Mouse (Mus musculus): ENCODE measurements around the gene Dnaja3. TPM values are rescaled to one million over a fixed set of nuclear protein-coding genes. Genes with fewer than 3 reads are reported as not detected.
A peak's percentile ranks its signal among the peaks of the same experiment; 100 is the strongest.

Gene Dnaja3
- polyA plus RNA-seq, 1 experiment from 2014 or later = 68.8 TPM

DNA sequence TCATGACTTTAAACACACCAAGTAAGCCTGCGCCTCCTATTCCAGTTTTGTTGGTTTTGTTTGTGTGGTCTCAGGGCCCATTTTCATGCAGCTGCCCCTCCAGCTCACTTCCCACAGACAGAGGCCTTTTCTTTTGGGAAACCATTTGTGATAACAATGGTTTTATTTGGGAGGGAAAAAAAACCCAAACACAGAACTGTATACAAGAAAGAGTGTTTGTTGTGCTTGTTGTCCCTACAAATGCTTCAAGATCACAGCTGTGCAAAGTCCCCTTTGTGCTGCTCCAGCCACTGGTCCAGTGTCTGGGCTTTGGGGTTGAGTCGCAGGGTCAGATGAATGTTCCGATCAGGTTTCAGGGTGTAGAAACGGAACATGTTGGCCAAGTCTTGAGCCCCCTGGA is 71.4 kb downstream of the Dnaja3 start:
- ATAC-seq (ENCODE audit: low FRiP score, low TSS enrichment) = no peak
- Histone ChIP-seq H3K9me3 (ENCODE audit: control insufficient read depth, low read length) (no peaks in the 10 kb centered on the region), H3K4me2 (replicated peaks; ENCODE audit: low read depth, low read length) (no peak overlapping the region), H3K27ac (ENCODE audit: low read depth, low read length) (no peak overlapping the region), H3K4me3 (ENCODE audit: low read length) (no peak overlapping the region), H3K36me3 (ENCODE audit: control insufficient read depth, insufficient read depth, low read length) (peaks cover 90% of the 10 kb centered on the region), H3K4me1 (ENCODE audit: control insufficient read depth, insufficient read depth, low read length) (no peaks in the 10 kb centered on the region), H3K27me3 (ENCODE audit: control insufficient read depth, insufficient read depth, low read length) (no peaks in the 10 kb centered on the region), H3K9ac (ENCODE audit: low read depth, low read length) (no peak overlapping the region)
- WGBS = 90% methylated on average over 4 of the region's 4 CpGs

DNA sequence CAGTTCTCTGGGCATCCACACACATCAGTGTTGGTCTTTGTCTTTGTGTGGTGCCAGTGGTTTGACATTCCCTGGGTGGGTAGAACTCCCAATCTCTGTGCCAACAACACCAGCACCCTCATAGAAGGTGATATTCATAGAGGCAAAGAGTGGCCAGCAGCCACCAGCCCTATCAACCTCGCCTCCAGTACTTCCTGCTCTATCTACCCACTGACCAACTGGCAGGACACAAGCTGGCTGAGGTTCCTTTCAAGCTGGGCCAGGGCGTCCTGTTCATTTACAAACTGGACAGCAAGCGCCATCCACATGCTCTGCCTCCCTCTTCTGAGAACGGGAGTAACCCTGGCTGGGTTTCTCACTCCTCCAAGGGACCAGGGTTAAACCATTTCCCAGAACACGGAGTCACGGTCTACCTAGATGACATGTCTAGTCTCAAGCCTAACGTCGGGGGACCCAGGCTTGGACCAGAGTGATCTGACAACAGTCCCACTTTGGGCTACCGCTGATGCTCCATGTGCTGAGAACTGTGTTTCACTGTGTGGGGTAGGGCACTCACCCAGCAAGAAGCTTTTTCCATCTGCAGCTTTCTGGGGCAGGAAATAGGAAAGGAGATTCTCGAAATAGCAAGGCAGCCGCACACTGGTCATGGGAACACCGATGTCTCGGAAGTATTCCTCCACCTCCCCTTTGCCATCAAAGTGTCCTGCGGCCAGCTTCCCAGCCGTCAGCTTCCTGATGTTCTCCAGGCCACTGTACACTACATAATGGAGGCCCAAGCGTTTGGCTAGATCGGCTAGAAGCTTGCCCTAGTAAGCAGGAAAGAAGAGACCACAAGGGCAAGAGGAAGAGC is 74.3 kb downstream of the Dnaja3 start:
- peaks cover 63% of the 10 kb centered on the region for H3K36me3 ChIP-seq (ENCODE audit: control insufficient read depth, insufficient read depth, low read length)

DNA sequence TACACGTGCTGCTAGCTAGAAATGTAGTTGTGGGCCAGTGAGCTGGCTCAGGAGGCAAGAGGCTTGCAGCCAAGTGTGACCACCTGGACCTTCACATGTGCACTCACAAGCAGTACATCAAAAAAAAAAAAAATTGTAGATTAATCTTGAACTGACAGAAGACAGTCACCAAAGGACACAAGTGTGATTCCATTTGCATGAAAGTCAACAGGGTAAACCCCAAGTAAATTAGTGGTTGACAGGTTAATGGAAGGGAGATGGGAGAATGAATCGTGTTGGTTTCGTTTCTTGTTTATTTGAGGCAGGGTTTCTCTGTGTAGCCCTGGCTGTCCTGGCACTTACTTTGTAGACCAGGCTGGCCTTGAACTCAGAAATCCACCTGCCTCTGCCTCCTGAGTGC is 78.1 kb downstream of the Dnaja3 start:
- no peak for ATAC-seq (ENCODE audit: low FRiP score, low TSS enrichment)
- Histone ChIP-seq H3K9me3 (ENCODE audit: control insufficient read depth, low read length) (no peaks in the 10 kb centered on the region), H3K27me3 (ENCODE audit: control insufficient read depth, insufficient read depth, low read length) (no peaks in the 10 kb centered on the region), H3K27ac (ENCODE audit: low read depth, low read length) (no peak overlapping the region), H3K36me3 (ENCODE audit: control insufficient read depth, insufficient read depth, low read length) (peaks cover 32% of the 10 kb centered on the region), H3K4me2 (replicated peaks; ENCODE audit: low read depth, low read length) (peak overlapping the region; percentile 57), H3K4me1 (ENCODE audit: control insufficient read depth, insufficient read depth, low read length) (no peaks in the 10 kb centered on the region), H3K4me3 (ENCODE audit: low read length) (peak overlapping the region; percentile 63), H3K9ac (ENCODE audit: low read depth, low read length) (no peak overlapping the region)
- WGBS = 28% methylated on average over 3 of the region's 3 CpGs

More for the DNA sequence above, 74.3 kb downstream of the Dnaja3 start:
- H3K9me3 ChIP-seq (ENCODE audit: control insufficient read depth, low read length) = no peaks in the 10 kb centered on the region
- WGBS = 91% methylated on average over 17 of the region's 17 CpGs
- H3K9ac ChIP-seq (ENCODE audit: low read depth, low read length) = no peak overlapping the region
- no peak overlapping the region for H3K27ac ChIP-seq (ENCODE audit: low read depth, low read length)
- no peaks in the 10 kb centered on the region for H3K27me3 ChIP-seq (ENCODE audit: control insufficient read depth, insufficient read depth, low read length)
- no peak overlapping the region for H3K4me3 ChIP-seq (ENCODE audit: low read length)
- H3K4me2 ChIP-seq (replicated peaks; ENCODE audit: low read depth, low read length) = no peak overlapping the region
- no peak for ATAC-seq (ENCODE audit: low FRiP score, low TSS enrichment)
- H3K4me1 ChIP-seq (ENCODE audit: control insufficient read depth, insufficient read depth, low read length) = no peaks in the 10 kb centered on the region

DNA sequence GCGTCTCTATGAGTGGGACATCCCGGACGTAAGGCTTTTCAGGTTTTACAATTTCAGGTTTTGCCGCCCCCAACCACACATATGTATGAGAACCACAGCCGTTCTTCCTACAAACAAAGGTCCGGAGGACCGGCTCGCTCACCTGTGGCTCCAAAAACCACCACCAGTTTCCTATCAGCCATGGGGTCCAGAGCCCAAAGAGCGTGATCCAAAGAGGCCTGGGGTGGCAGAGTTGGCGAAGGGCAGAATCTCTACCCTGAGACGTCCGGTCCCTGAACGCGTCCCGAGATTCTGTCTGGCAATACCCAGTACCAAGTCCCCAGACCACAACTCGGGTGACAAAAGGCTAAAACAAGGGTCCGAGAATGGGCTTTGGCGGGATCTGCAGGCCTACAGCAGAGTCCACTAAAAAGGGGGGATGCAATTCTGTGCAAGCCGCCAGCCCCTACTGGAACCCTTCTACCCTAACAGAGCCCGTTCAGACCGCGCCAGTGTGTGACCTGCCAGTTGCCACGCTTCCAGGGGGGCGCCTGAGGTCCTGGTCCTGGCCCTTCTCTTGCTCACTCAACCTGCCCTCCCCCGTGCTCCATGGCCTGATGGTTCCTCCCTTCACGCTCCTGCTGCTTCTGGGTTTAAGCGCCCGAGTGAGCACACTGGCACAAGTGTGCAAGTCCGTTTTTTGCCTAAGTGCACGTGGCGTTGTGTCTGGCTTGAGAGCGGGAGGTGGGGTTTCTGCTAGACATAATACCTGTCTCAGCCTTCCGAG is 79.1 kb downstream of the Dnaja3 start, which contains the start of gene Nmral1:
Nmral1 (minus strand) TSS at position 604 of the 766 bp plus-strand sequence.
- no peaks in the 10 kb centered on the region for H3K9me3 ChIP-seq (ENCODE audit: control insufficient read depth, low read length)
- peak within 1 kb of the TSS; percentile 63 for H3K4me3 ChIP-seq (ENCODE audit: low read length)
- H3K27ac ChIP-seq (ENCODE audit: low read depth, low read length) = peak within 1 kb of the TSS; percentile 83
- 7% methylated on average over 33 of the region's 33 CpGs for WGBS
- H3K9ac ChIP-seq (ENCODE audit: low read depth, low read length) = peak within 1 kb of the TSS; percentile 73
- H3K4me1 ChIP-seq (ENCODE audit: control insufficient read depth, insufficient read depth, low read length) = no peaks in the 10 kb centered on the region
- no peaks in the 10 kb centered on the region for H3K27me3 ChIP-seq (ENCODE audit: control insufficient read depth, insufficient read depth, low read length)
- H3K4me2 ChIP-seq (replicated peaks; ENCODE audit: low read depth, low read length) = peak within 1 kb of the TSS; percentile 57
- ATAC-seq (ENCODE audit: low FRiP score, low TSS enrichment) = peak; percentile 94
- H3K36me3 ChIP-seq (ENCODE audit: control insufficient read depth, insufficient read depth, low read length) = peaks cover 24% of the 10 kb centered on the region

DNA sequence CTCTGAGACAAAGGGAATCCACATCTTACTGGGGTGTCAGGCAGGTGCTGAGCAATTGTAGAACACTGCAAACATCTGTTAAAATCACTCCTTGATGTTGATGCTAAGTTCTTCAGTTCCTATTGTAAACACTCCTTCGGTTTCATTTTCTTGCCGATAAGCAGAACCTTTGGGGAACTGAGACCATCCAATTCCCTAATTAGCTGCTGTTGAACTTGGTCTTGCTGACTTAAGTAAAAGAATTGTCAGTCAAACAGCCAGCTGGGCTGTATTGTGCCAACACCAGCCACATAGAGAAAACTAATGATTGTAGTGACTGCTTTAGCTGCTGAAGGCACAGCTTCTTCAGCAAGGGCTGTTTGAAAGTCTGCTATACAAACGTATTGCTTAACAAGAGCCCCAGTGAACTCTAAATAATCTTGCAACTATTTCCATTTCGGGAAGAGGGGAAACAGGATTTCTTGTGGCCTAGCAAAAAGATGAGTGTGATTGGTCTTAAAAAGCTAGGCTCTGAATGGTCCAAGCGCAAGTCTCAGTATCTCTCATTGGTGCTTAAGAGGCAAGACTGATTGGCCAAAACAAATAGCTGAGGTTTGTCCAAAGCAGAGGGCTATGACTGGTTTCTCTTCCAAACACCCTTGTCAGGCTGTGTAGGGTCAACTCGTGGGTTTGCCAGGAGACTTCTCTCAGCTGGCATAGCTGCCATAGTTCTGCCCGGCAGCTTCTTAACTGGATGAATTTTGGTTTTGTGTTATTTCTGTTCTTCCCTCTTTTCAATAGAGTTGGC is 82.5 kb downstream of the Dnaja3 start:
- ATAC-seq (ENCODE audit: low FRiP score, low TSS enrichment) = no peak

DNA sequence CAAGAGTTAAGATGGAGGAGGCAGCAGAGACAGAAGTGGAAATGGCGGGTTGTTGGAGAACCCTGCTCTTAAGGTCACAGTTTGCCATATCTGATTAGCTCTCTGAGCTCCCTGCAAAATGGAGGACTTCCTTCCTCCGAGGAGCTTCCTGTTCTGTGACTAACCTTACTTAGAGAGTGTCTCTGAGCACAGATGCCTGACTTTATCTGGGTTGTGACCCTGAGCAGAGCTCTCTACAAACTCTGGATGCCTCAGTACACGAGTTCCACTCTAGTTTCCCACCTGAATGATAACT is 83.1 kb downstream of the Dnaja3 start:
- Histone ChIP-seq H3K27me3 (ENCODE audit: control insufficient read depth, insufficient read depth, low read length) (no peaks in the 10 kb centered on the region), H3K9me3 (ENCODE audit: control insufficient read depth, low read length) (no peaks in the 10 kb centered on the region), H3K4me2 (replicated peaks; ENCODE audit: low read depth, low read length) (no peak overlapping the region), H3K4me1 (ENCODE audit: control insufficient read depth, insufficient read depth, low read length) (peaks cover 8% of the 10 kb centered on the region; the same call in 1 of the 2 replicates), H3K9ac (ENCODE audit: low read depth, low read length) (no peak overlapping the region), H3K4me3 (ENCODE audit: low read length) (no peak overlapping the region), H3K36me3 (ENCODE audit: control insufficient read depth, insufficient read depth, low read length) (no peaks in the 10 kb centered on the region), H3K27ac (ENCODE audit: low read depth, low read length) (no peak overlapping the region)
- 77% methylated on average over 3 of the region's 3 CpGs for WGBS
- ATAC-seq (ENCODE audit: low FRiP score, low TSS enrichment) = no peak

More for the DNA sequence above, 82.5 kb downstream of the Dnaja3 start:
- no peak overlapping the region for H3K9ac ChIP-seq (ENCODE audit: low read depth, low read length)
- no peaks in the 10 kb centered on the region for H3K36me3 ChIP-seq (ENCODE audit: control insufficient read depth, insufficient read depth, low read length)
- no peak overlapping the region for H3K4me2 ChIP-seq (replicated peaks; ENCODE audit: low read depth, low read length)
- no peak overlapping the region for H3K4me3 ChIP-seq (ENCODE audit: low read length)
- no peaks in the 10 kb centered on the region for H3K27me3 ChIP-seq (ENCODE audit: control insufficient read depth, insufficient read depth, low read length)
- peaks cover 4% of the 10 kb centered on the region; the same call in 1 of the 2 replicates for H3K4me1 ChIP-seq (ENCODE audit: control insufficient read depth, insufficient read depth, low read length)
- H3K9me3 ChIP-seq (ENCODE audit: control insufficient read depth, low read length) = no peaks in the 10 kb centered on the region
- 73% methylated on average over 7 of the region's 7 CpGs for WGBS
- H3K27ac ChIP-seq (ENCODE audit: low read depth, low read length) = no peak overlapping the region

DNA sequence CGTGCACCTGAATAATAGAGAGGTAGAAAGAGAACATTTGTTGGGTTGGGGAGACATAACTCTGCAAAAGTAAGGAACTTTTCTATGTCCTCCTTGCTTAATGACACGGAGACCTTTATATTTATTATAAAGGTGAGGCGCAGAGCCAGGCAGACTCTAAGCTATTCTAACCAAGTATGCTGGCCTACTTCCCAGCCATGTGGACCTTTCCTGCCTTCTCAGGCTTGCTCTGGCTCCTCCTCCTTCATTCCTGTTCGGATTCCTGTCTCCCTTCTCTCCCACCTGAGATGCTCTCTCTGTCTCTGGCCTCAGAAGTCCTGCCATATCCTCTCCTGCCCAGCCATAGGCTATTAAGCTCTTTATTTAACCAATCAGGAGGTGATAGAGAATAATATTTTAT is 85.5 kb downstream of the Dnaja3 start:
- H3K4me1 ChIP-seq (ENCODE audit: control insufficient read depth, insufficient read depth, low read length) = peaks cover 11% of the 10 kb centered on the region; the same call in 1 of the 2 replicates
- no peaks in the 10 kb centered on the region for H3K9me3 ChIP-seq (ENCODE audit: control insufficient read depth, low read length)
- no peak overlapping the region for H3K4me3 ChIP-seq (ENCODE audit: low read length)
- 73% methylated on average over 4 of the region's 4 CpGs for WGBS
- ATAC-seq (ENCODE audit: low FRiP score, low TSS enrichment) = no peak
- no peak overlapping the region for H3K27ac ChIP-seq (ENCODE audit: low read depth, low read length)
- no peaks in the 10 kb centered on the region for H3K36me3 ChIP-seq (ENCODE audit: control insufficient read depth, insufficient read depth, low read length)
- H3K27me3 ChIP-seq (ENCODE audit: control insufficient read depth, insufficient read depth, low read length) = no peaks in the 10 kb centered on the region
- no peak overlapping the region for H3K9ac ChIP-seq (ENCODE audit: low read depth, low read length)
- no peak overlapping the region for H3K4me2 ChIP-seq (replicated peaks; ENCODE audit: low read depth, low read length)

DNA sequence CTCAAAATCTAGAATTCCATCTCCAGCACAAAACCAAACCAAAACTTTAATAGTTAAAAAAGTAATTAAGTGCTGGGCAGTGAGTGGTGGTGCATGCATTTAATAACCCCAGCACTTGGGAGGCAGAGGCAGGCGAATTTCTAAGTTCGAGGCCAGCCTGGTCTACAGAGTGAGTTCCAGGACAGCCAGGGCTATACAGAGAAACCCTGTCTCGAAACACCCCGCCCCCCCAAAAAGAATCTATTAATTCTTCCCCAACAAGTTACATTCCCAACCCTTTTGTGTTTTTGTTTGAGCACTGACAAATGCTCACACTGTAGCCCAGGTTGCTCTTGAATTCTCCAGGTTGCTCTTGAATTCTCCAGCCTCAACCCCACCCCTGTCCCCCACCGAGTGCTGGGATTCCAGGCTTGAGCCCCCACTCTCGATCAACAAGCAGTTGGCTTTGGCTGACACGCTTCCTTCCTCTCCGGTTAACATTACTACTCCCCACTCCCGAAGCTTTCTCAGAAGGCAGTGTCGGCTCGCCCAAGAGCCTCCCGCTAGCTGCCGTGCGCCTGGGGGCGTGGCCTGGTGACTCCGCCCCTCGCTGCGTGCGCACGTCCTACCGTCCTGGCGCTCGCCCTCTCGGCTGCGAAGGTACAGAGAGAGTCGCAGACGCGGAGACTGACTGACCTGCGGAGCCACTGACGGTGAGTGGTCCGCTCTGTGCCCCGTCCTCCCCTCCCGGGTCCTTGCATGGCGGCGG is 86.2 kb downstream of the Dnaja3 start, which contains the start of gene Hmox2:
Hmox2 (plus strand) TSS at position 582 of the 748 bp plus-strand sequence.
- H3K27ac ChIP-seq (ENCODE audit: low read depth, low read length) = peak within 1 kb of the TSS; percentile 82
- peak within 1 kb of the TSS; percentile 92 for H3K9ac ChIP-seq (ENCODE audit: low read depth, low read length)
- H3K4me3 ChIP-seq (ENCODE audit: low read length) = peak within 1 kb of the TSS; percentile 95
- H3K27me3 ChIP-seq (ENCODE audit: control insufficient read depth, insufficient read depth, low read length) = no peaks in the 10 kb centered on the region
- 5% methylated on average over 35 of the region's 35 CpGs for whole genome bisulfite sequencing
- no peaks in the 10 kb centered on the region for H3K9me3 ChIP-seq (ENCODE audit: control insufficient read depth, low read length)
- peaks cover 11% of the 10 kb centered on the region; the same call in 1 of the 2 replicates for H3K4me1 ChIP-seq (ENCODE audit: control insufficient read depth, insufficient read depth, low read length)
- peak; percentile 97 for ATAC-seq (ENCODE audit: low FRiP score, low TSS enrichment)
- peak within 1 kb of the TSS; percentile 50 for H3K4me2 ChIP-seq (replicated peaks; ENCODE audit: low read depth, low read length)
- H3K36me3 ChIP-seq (ENCODE audit: control insufficient read depth, insufficient read depth, low read length) = no peaks in the 10 kb centered on the region

Data from kidney, embryonic 14.5 days (tissue).